Mouse (Mus musculus) forebrain, embryonic 14.5 days (tissue): ENCODE measurements around the gene 1810010D01Rik. TPM values are rescaled to one million over a fixed set of nuclear protein-coding genes. Genes with fewer than 3 reads are reported as not detected.

ENCODE experiments used
- ATAC-seq: fragments of 200-750 bp; cut with Nextera tagmentation; 2 replicates; pipeline ENCODE4 v1.8.0; 2017; ENCODE audit warnings: mild to moderate bottlenecking, moderate library complexity
- DNase-seq: peaks from one replicate; pipeline ENCODE4 v3.0.0-alpha.2; 2015; ENCODE audit warnings: low spot score
- H3K27ac ChIP-seq: fragments of 300-500 bp; sonication (generic); 2 replicates; pipeline ENCODE4 v1.5.1; 2014; ENCODE audit warnings: low read depth, mild to moderate bottlenecking, control low read depth, low read length, moderate library complexity
- H3K27me3 ChIP-seq: fragments of 300-500 bp; sonication (generic); replicated peaks from 2 replicates; pipeline ENCODE4 v1.6.1; 2014; ENCODE audit warnings: low read length, control low read depth, mixed read lengths; ENCODE audit not compliant: control insufficient read depth, insufficient read depth
- H3K36me3 ChIP-seq: fragments of 300-500 bp; sonication (generic); 2 replicates; pipeline ENCODE4 v1.6.1; 2014; ENCODE audit warnings: low read length, control low read depth; ENCODE audit not compliant: control insufficient read depth, insufficient read depth
- H3K4me1 ChIP-seq: fragments of 300-500 bp; sonication (generic); 2 replicates; pipeline ENCODE4 v1.6.1; 2014; ENCODE audit warnings: antibody characterized with exemption, low read length, control low read depth; ENCODE audit not compliant: control insufficient read depth, insufficient read depth
- H3K4me2 ChIP-seq: fragments of 300-500 bp; sonication (generic); 2 replicates; pipeline ENCODE4 v1.6.1; 2014; ENCODE audit warnings: mild to moderate bottlenecking, control low read depth, low read length
- H3K4me3 ChIP-seq: fragments of 300-500 bp; sonication (generic); 2 replicates; pipeline ENCODE4 v1.5.1; 2014; ENCODE audit warnings: low read depth, low read length, control low read depth
- H3K9ac ChIP-seq: fragments of 300-500 bp; sonication (generic); 2 replicates; pipeline ENCODE4 v1.6.1; 2014; ENCODE audit warnings: mild to moderate bottlenecking, low read length, control low read depth, moderate library complexity
- H3K9me3 ChIP-seq: fragments of 300-500 bp; sonication (generic); replicated peaks from 2 replicates; pipeline ENCODE4 v1.6.1; 2016; ENCODE audit warnings: low read length, control low read depth, mixed read lengths; ENCODE audit not compliant: control insufficient read depth
- WGBS: fragments of 180-500 bp; shearing (Covaris S2); extraction: QIAGEN DNeasy Blood & Tissue Kit; methylation state at CpG from one replicate; pipeline ENCODE4 v1.1.7; 2014; 5-methylcytosine and 5-hydroxymethylcytosine counted together
- polyA plus RNA-seq: library from polyadenylated mRNA; unstranded; fragments of >200 nt; fragmentation: Nextera tagmentation; extraction: Ambion mirVana; gene quantifications from 2 replicates; pipeline ENCODE4 v1.2.1, GENCODE M21; 2014

The 1810010D01Rik gene
- polyA plus RNA-seq: not detected in 2 replicates

GRCm38 (mm10) chr7:145208006-145208405 lies at the start of gene 1810010D01Rik:
1810010D01Rik (minus strand) TSS chr7:145208119.
- no peaks in the 10 kb centered on the region for H3K9me3 ChIP-seq
- DNase-seq (no peak), ATAC-seq (no peak)
- peaks cover 32% of the 10 kb centered on the region for H3K4me1 ChIP-seq
- peak within 1 kb of the TSS; percentile 97 for H3K27ac ChIP-seq
- H3K4me2 ChIP-seq: no peak within 1 kb of the TSS
- no peaks in the 10 kb centered on the region for H3K27me3 ChIP-seq
- H3K36me3 ChIP-seq: no peaks in the 10 kb centered on the region
- peak within 1 kb of the TSS; percentile 66 for H3K9ac ChIP-seq
- no peak within 1 kb of the TSS for H3K4me3 ChIP-seq
- 93% methylated on average over 4 of the region's 4 CpGs for WGBS

GRCm38 (mm10) chr7:145256092-145256491 lies 48.2 kb upstream of the 1810010D01Rik start:
- 91% methylated on average over 1 of the region's 1 CpGs for WGBS
- H3K4me3 ChIP-seq: no peak overlapping the region
- H3K27ac ChIP-seq: no peak overlapping the region
- no peaks in the 10 kb centered on the region for H3K4me1 ChIP-seq
- no peak overlapping the region for H3K9ac ChIP-seq
- H3K4me2 ChIP-seq: no peak overlapping the region
- ATAC-seq: no peak
- no peak for DNase-seq
- H3K9me3 ChIP-seq: no peaks in the 10 kb centered on the region
- no peaks in the 10 kb centered on the region for H3K36me3 ChIP-seq
- H3K27me3 ChIP-seq: no peaks in the 10 kb centered on the region

GRCm38 (mm10) chr7:145253986-145254630 lies 46.2 kb upstream of the 1810010D01Rik start:
- Histone ChIP-seq H3K4me2 (no peak overlapping the region), H3K36me3 (no peaks in the 10 kb centered on the region), H3K9ac (no peak overlapping the region), H3K27ac (no peak overlapping the region), H3K27me3 (no peaks in the 10 kb centered on the region), H3K9me3 (no peaks in the 10 kb centered on the region), H3K4me3 (no peak overlapping the region), H3K4me1 (no peaks in the 10 kb centered on the region)
- DNase-seq (no peak), ATAC-seq (no peak)
- WGBS: 57% methylated on average over 3 of the region's 3 CpGs

GRCm38 (mm10) chr7:145252715-145253476 lies 45.0 kb upstream of the 1810010D01Rik start:
- Histone ChIP-seq H3K9ac (no peak overlapping the region), H3K4me3 (no peak overlapping the region), H3K27me3 (no peaks in the 10 kb centered on the region), H3K4me2 (no peak overlapping the region), H3K4me1 (no peaks in the 10 kb centered on the region), H3K9me3 (no peaks in the 10 kb centered on the region), H3K36me3 (no peaks in the 10 kb centered on the region), H3K27ac (no peak overlapping the region)
- DNase-seq: peak; percentile 85
- WGBS: 22% methylated on average over 8 of the region's 8 CpGs
- peak; percentile 83 for ATAC-seq

GRCm38 (mm10) chr7:145250225-145250624 lies 42.3 kb upstream of the 1810010D01Rik start:
- Histone ChIP-seq H3K9me3 (no peaks in the 10 kb centered on the region), H3K4me1 (no peaks in the 10 kb centered on the region), H3K27ac (no peak overlapping the region), H3K36me3 (no peaks in the 10 kb centered on the region), H3K9ac (no peak overlapping the region), H3K4me2 (no peak overlapping the region), H3K4me3 (no peak overlapping the region), H3K27me3 (no peaks in the 10 kb centered on the region)
- whole genome bisulfite sequencing: 70% methylated on average over 9 of the region's 9 CpGs
- DNase-seq (no peak), ATAC-seq (no peak)

- Histone ChIP-seq H3K4me1 (no peaks in the 10 kb centered on the region), H3K4me3 (no peak overlapping the region), H3K9me3 (no peaks in the 10 kb centered on the region), H3K9ac (no peak overlapping the region), H3K27me3 (no peaks in the 10 kb centered on the region), H3K27ac (no peak overlapping the region), H3K4me2 (no peak overlapping the region), H3K36me3 (no peaks in the 10 kb centered on the region)
- no peak for ATAC-seq
- DNase-seq: no peak
- WGBS: 85% methylated on average over 2 of the region's 2 CpGs
These were observed 41.0 kb upstream of the 1810010D01Rik start for GRCm38 (mm10) chr7:145248911-145249310.

GRCm38 (mm10) chr7:145242851-145243712 lies 35.2 kb upstream of the 1810010D01Rik start:
- WGBS: 10% methylated on average over 9 of the region's 9 CpGs
- H3K9ac ChIP-seq: no peak overlapping the region
- no peaks in the 10 kb centered on the region for H3K9me3 ChIP-seq
- ATAC-seq (peak; percentile 84), DNase-seq (peak; percentile 82)
- no peak overlapping the region for H3K27ac ChIP-seq
- H3K4me1 ChIP-seq: no peaks in the 10 kb centered on the region; the same call in 1 of the 2 replicates
- no peaks in the 10 kb centered on the region for H3K27me3 ChIP-seq
- no peaks in the 10 kb centered on the region for H3K36me3 ChIP-seq
- no peak overlapping the region for H3K4me3 ChIP-seq
- no peak overlapping the region for H3K4me2 ChIP-seq

GRCm38 (mm10) chr7:145242028-145242427 lies 34.1 kb upstream of the 1810010D01Rik start:
- no peak overlapping the region for H3K27ac ChIP-seq
- no peaks in the 10 kb centered on the region for H3K9me3 ChIP-seq
- 79% methylated on average over 9 of the region's 9 CpGs for WGBS
- no peak for DNase-seq
- no peaks in the 10 kb centered on the region for H3K36me3 ChIP-seq
- no peak overlapping the region for H3K4me3 ChIP-seq
- H3K4me2 ChIP-seq: no peak overlapping the region
- no peak overlapping the region for H3K9ac ChIP-seq
- ATAC-seq: no peak
- H3K27me3 ChIP-seq: no peaks in the 10 kb centered on the region
- no peaks in the 10 kb centered on the region; the same call in 1 of the 2 replicates for H3K4me1 ChIP-seq
